Mouse (Mus musculus): ENCODE measurements around the gene Fam205a1. TPM values are rescaled to one million over a fixed set of nuclear protein-coding genes. Genes with fewer than 3 reads are reported as not detected.

The Fam205a1 gene
- polyA plus RNA-seq, 1 experiment from 2014 or later: not detected

GRCm38 (mm10) chr4:42891176-42891575, 37.5 kb upstream of the Fam205a1 start:
- DNase-seq (ENCODE audit: low spot score) (no peak), ATAC-seq (ENCODE audit: low FRiP score, low TSS enrichment) (no peak)
- 62% methylated on average over 7 of the region's 7 CpGs for WGBS
- Histone ChIP-seq H3K9me3 (ENCODE audit: control insufficient read depth, low read length) (no peaks in the 10 kb centered on the region), H3K4me1 (replicated peaks; ENCODE audit: control insufficient read depth, insufficient read depth) (no peaks in the 10 kb centered on the region), H3K9ac (ENCODE audit: low read length) (no peak overlapping the region), H3K27ac (replicated peaks) (no peak overlapping the region), H3K4me3 (ENCODE audit: low read depth, low read length) (no peak overlapping the region), H3K36me3 (ENCODE audit: control insufficient read depth, insufficient read depth, low read length) (no peaks in the 10 kb centered on the region), H3K27me3 (ENCODE audit: control insufficient read depth, insufficient read depth, low read length) (no peaks in the 10 kb centered on the region), H3K4me2 (replicated peaks; ENCODE audit: low read depth) (no peak overlapping the region)
- TF ChIP-seq CTCF (IDR thresholded peaks at IDR 0.05; ENCODE audit: low read depth) (no peak), EP300 (optimal IDR thresholded peaks at IDR 0.05) (no peak)

- no peak overlapping the region for H3K4me3 ChIP-seq (ENCODE audit: low read depth, low read length)
- DNase-seq (ENCODE audit: low spot score): no peak
- H3K4me1 ChIP-seq (replicated peaks; ENCODE audit: control insufficient read depth, insufficient read depth): no peaks in the 10 kb centered on the region
- no peaks in the 10 kb centered on the region for H3K36me3 ChIP-seq (ENCODE audit: control insufficient read depth, insufficient read depth, low read length)
- 95% methylated on average over 6 of the region's 6 CpGs for WGBS
- no peak for ATAC-seq (ENCODE audit: low FRiP score, low TSS enrichment)
- no peak for TF ChIP-seq EP300 (optimal IDR thresholded peaks at IDR 0.05)
- TF ChIP-seq CTCF (IDR thresholded peaks at IDR 0.05; ENCODE audit: low read depth): no peak
- H3K9ac ChIP-seq (ENCODE audit: low read length): no peak overlapping the region
- H3K4me2 ChIP-seq (replicated peaks; ENCODE audit: low read depth): no peak overlapping the region
- no peak overlapping the region for H3K27ac ChIP-seq (replicated peaks)
- H3K27me3 ChIP-seq (ENCODE audit: control insufficient read depth, insufficient read depth, low read length): no peaks in the 10 kb centered on the region
- H3K9me3 ChIP-seq (ENCODE audit: control insufficient read depth, low read length): no peaks in the 10 kb centered on the region
Observed at GRCm38 (mm10) chr4:42888806-42889205, 35.1 kb upstream of the Fam205a1 start.

- Histone ChIP-seq H3K27ac (replicated peaks) (no peak overlapping the region), H3K9me3 (ENCODE audit: control insufficient read depth, low read length) (no peaks in the 10 kb centered on the region), H3K4me2 (replicated peaks; ENCODE audit: low read depth) (no peak overlapping the region), H3K36me3 (ENCODE audit: control insufficient read depth, insufficient read depth, low read length) (no peaks in the 10 kb centered on the region), H3K9ac (ENCODE audit: low read length) (no peak overlapping the region), H3K4me1 (replicated peaks; ENCODE audit: control insufficient read depth, insufficient read depth) (no peaks in the 10 kb centered on the region), H3K4me3 (ENCODE audit: low read depth, low read length) (no peak overlapping the region), H3K27me3 (ENCODE audit: control insufficient read depth, insufficient read depth, low read length) (no peaks in the 10 kb centered on the region)
- 84% methylated on average over 6 of the region's 6 CpGs for WGBS
- TF ChIP-seq CTCF (IDR thresholded peaks at IDR 0.05; ENCODE audit: low read depth) (no peak), EP300 (optimal IDR thresholded peaks at IDR 0.05) (no peak)
- ATAC-seq (ENCODE audit: low FRiP score, low TSS enrichment) (no peak), DNase-seq (ENCODE audit: low spot score) (no peak)
Observed at GRCm38 (mm10) chr4:42886926-42887325, 33.2 kb upstream of the Fam205a1 start.

GRCm38 (mm10) chr4:42880677-42880948, 26.9 kb upstream of the Fam205a1 start:
- Histone ChIP-seq H3K9me3 (ENCODE audit: control insufficient read depth, low read length) (no peaks in the 10 kb centered on the region), H3K4me2 (replicated peaks; ENCODE audit: low read depth) (no peak overlapping the region), H3K27me3 (ENCODE audit: control insufficient read depth, insufficient read depth, low read length) (no peaks in the 10 kb centered on the region), H3K4me3 (ENCODE audit: low read depth, low read length) (no peak overlapping the region), H3K4me1 (replicated peaks; ENCODE audit: control insufficient read depth, insufficient read depth) (no peaks in the 10 kb centered on the region), H3K36me3 (ENCODE audit: control insufficient read depth, insufficient read depth, low read length) (no peaks in the 10 kb centered on the region), H3K9ac (ENCODE audit: low read length) (no peak overlapping the region), H3K27ac (replicated peaks) (no peak overlapping the region)
- WGBS: 28% methylated on average over 1 of the region's 1 CpGs
- TF ChIP-seq CTCF (IDR thresholded peaks at IDR 0.05; ENCODE audit: low read depth): no peak
- DNase-seq (ENCODE audit: low spot score): no peak
- no peak for ATAC-seq (ENCODE audit: low FRiP score, low TSS enrichment)

- H3K27me3 ChIP-seq (ENCODE audit: control insufficient read depth, insufficient read depth, low read length): no peaks in the 10 kb centered on the region
- H3K4me3 ChIP-seq (ENCODE audit: low read depth, low read length): no peak overlapping the region
- DNase-seq (ENCODE audit: low spot score): no peak
- no peaks in the 10 kb centered on the region for H3K9me3 ChIP-seq (ENCODE audit: control insufficient read depth, low read length)
- H3K27ac ChIP-seq (replicated peaks): no peak overlapping the region
- 72% methylated on average over 16 of the region's 16 CpGs for WGBS
- H3K4me1 ChIP-seq (replicated peaks; ENCODE audit: control insufficient read depth, insufficient read depth): no peaks in the 10 kb centered on the region
- no peaks in the 10 kb centered on the region for H3K36me3 ChIP-seq (ENCODE audit: control insufficient read depth, insufficient read depth, low read length)
- no peak overlapping the region for H3K4me2 ChIP-seq (replicated peaks; ENCODE audit: low read depth)
- no peak overlapping the region for H3K9ac ChIP-seq (ENCODE audit: low read length)
- no peak for ATAC-seq (ENCODE audit: low FRiP score, low TSS enrichment)
- TF ChIP-seq CTCF (IDR thresholded peaks at IDR 0.05; ENCODE audit: low read depth) (no peak), EP300 (optimal IDR thresholded peaks at IDR 0.05) (no peak)
Observed at GRCm38 (mm10) chr4:42879829-42880676, 26.4 kb upstream of the Fam205a1 start.

GRCm38 (mm10) chr4:42877657-42878056, 24.0 kb upstream of the Fam205a1 start:
- Histone ChIP-seq H3K27ac (replicated peaks) (no peak overlapping the region), H3K4me1 (replicated peaks; ENCODE audit: control insufficient read depth, insufficient read depth) (no peaks in the 10 kb centered on the region), H3K36me3 (ENCODE audit: control insufficient read depth, insufficient read depth, low read length) (no peaks in the 10 kb centered on the region), H3K4me3 (ENCODE audit: low read depth, low read length) (no peak overlapping the region), H3K27me3 (ENCODE audit: control insufficient read depth, insufficient read depth, low read length) (no peaks in the 10 kb centered on the region), H3K4me2 (replicated peaks; ENCODE audit: low read depth) (no peak overlapping the region), H3K9me3 (ENCODE audit: control insufficient read depth, low read length) (no peaks in the 10 kb centered on the region), H3K9ac (ENCODE audit: low read length) (no peak overlapping the region)
- DNase-seq (ENCODE audit: low spot score) (no peak), ATAC-seq (ENCODE audit: low FRiP score, low TSS enrichment) (no peak)
- TF ChIP-seq EP300 (optimal IDR thresholded peaks at IDR 0.05) (no peak), CTCF (IDR thresholded peaks at IDR 0.05; ENCODE audit: low read depth) (no peak)
- WGBS: 72% methylated on average over 2 of the region's 2 CpGs
